18 mouse cellular contexts compared by ENCODE assay signal in genomic region chr10:12834215-12834614, GRCm38 (mm10).
"Had no signal": no experiment of that assay in that cellular context is flagged by ENCODE, and none has a peak within 500 bp of the region (broad histone marks: within the 10 kb centered on the region; RNA-seq: fewer than 3 reads in every experiment).

No protein-coding gene starts in this region.

- H3K27ac ChIP-seq: midbrain, embryonic 10.5 days; midbrain, embryonic 12.5 days; neural tube, embryonic 13.5 days; neural tube, embryonic 15.5 days; stomach, embryonic 15.5 days; stomach, postnatal 0 days had no signal

- H3K27me3 ChIP-seq: midbrain, embryonic 12.5 days; neural tube, embryonic 13.5 days; neural tube, embryonic 15.5 days; stomach, embryonic 15.5 days had no signal

- H3K4me2 ChIP-seq: lung, embryonic 14.5 days; midbrain, embryonic 12.5 days; neural tube, embryonic 13.5 days; neural tube, embryonic 15.5 days; stomach, embryonic 15.5 days had no signal

- ATAC-seq: midbrain, embryonic 16.5 days had no signal

- DNase-seq: lung, embryonic 14.5 days; lung, postnatal 10 days; lung, postnatal 4 days; midbrain, embryonic 14.5 days; retina, postnatal 1 day; right cerebral cortex, adult 18-20 months; right cerebral cortex, postnatal 25 days; thymus, adult 2 months; thymus, postnatal 25 days; thymus, postnatal 4 days had no signal

- H3K9ac ChIP-seq: lung, embryonic 14.5 days; midbrain, embryonic 12.5 days; neural tube, embryonic 13.5 days; neural tube, embryonic 15.5 days; stomach, embryonic 15.5 days had no signal

- H3K4me3 ChIP-seq: midbrain, embryonic 10.5 days; midbrain, embryonic 12.5 days; myocyte; neural tube, embryonic 13.5 days; neural tube, embryonic 15.5 days; stomach, embryonic 15.5 days had no signal

- H3K36me3 ChIP-seq: midbrain, embryonic 10.5 days; midbrain, embryonic 12.5 days; neural tube, embryonic 13.5 days; neural tube, embryonic 15.5 days; stomach, embryonic 15.5 days had no signal

- H3K4me1 ChIP-seq: midbrain, embryonic 10.5 days; midbrain, embryonic 12.5 days; stomach, embryonic 15.5 days had no signal

- H3K9me3 ChIP-seq: midbrain, embryonic 10.5 days; midbrain, embryonic 12.5 days; neural tube, embryonic 13.5 days; neural tube, embryonic 15.5 days; stomach, embryonic 15.5 days had no signal
